Mouse (Mus musculus) G1E (cell line): Measurements from ENCODE around the gene Mbtd1. TPM values are rescaled to one million over a fixed set of nuclear protein-coding genes. Genes with fewer than 3 reads are reported as not detected.
A peak's percentile ranks its signal among the peaks of the same experiment; 100 is the strongest.

Experiments
- ATAC-seq: 2 replicates; pipeline ENCODE4 v1.8.0; 2016; ENCODE audit warnings: mild to moderate bottlenecking; ENCODE audit not compliant: insufficient number of reproducible peaks, poor library complexity, low FRiP score, severe bottlenecking; ENCODE audit errors: extremely low read depth
- DNase-seq: peaks from one replicate; pipeline ENCODE4 v3.0.0; 2012; ENCODE audit warnings: low spot score
- H3K27me3 ChIP-seq: 2 replicates; pipeline ENCODE4 v1.6.1; 2012; ENCODE audit warnings: mild to moderate bottlenecking, low read length, inconsistent platforms; ENCODE audit not compliant: insufficient read depth
- H3K36me3 ChIP-seq: replicated peaks from 2 replicates; pipeline ENCODE3; 2012; ENCODE audit warnings: mild to moderate bottlenecking, inconsistent platforms
- H3K4me1 ChIP-seq: 2 replicates; pipeline ENCODE4 v1.6.1; 2012; ENCODE audit warnings: low read depth, low read length, inconsistent platforms, mixed read lengths; ENCODE audit not compliant: insufficient read depth
- H3K4me3 ChIP-seq: 2 replicates; pipeline ENCODE4 v1.5.1; 2012; ENCODE audit warnings: low read depth, mild to moderate bottlenecking, inconsistent platforms, low read length, moderate library complexity, mixed read lengths
- H3K9me3 ChIP-seq: replicated peaks from 2 replicates; pipeline ENCODE4 v1.6.1; 2012; ENCODE audit warnings: inconsistent platforms
- CTCF ChIP-seq: IDR thresholded peaks from 2 replicates; pipeline ENCODE4 v1.5.1; 2012; ENCODE audit warnings: low read depth, low read length, inconsistent platforms, mixed read lengths
- GATA1 ChIP-seq: IDR thresholded peaks from 2 replicates; pipeline ENCODE4 v1.6.1; 2012; ENCODE audit warnings: borderline replicate concordance, low read length, inconsistent platforms, mixed read lengths
- GATA2 ChIP-seq: IDR thresholded peaks from 2 replicates; pipeline ENCODE4 v1.6.1; 2012; ENCODE audit warnings: low read depth, low read length, inconsistent platforms, borderline replicate concordance
- POLR2AphosphoS5 ChIP-seq: IDR thresholded peaks from 2 replicates; pipeline ENCODE4 v1.6.1; 2012; ENCODE audit warnings: low read depth, low read length, inconsistent platforms; ENCODE audit not compliant: insufficient replicate concordance
- TAL1 ChIP-seq: conservative IDR thresholded peaks from 2 replicates; pipeline ENCODE4 v1.6.1; 2012; ENCODE audit warnings: low read depth, low read length, inconsistent platforms, mixed read lengths
- polyA plus RNA-seq: library from polyadenylated mRNA; stranded (reverse); fragments of >175 nt; gene quantifications from 2 replicates; pipeline ENCODE4 v1.2.3, GENCODE M21; 2012
- total RNA-seq, 2 experiments: library from RNA; stranded (forward) in 1 of 2; stranded (reverse) in 1 of 2; fragments of 200-1000 nt in 1 of 2; fragments of >200 nt in 1 of 2; fragmentation: Nextera tagmentation in 1 of 2; gene quantifications; 2 replicates each; pipeline ENCODE4 v1.2.3; 2014 to 2017

The Mbtd1 gene
- total and polyA plus RNA-seq, 3 experiments, result 29.3 to 105 (median 39.4) TPM

DNA sequence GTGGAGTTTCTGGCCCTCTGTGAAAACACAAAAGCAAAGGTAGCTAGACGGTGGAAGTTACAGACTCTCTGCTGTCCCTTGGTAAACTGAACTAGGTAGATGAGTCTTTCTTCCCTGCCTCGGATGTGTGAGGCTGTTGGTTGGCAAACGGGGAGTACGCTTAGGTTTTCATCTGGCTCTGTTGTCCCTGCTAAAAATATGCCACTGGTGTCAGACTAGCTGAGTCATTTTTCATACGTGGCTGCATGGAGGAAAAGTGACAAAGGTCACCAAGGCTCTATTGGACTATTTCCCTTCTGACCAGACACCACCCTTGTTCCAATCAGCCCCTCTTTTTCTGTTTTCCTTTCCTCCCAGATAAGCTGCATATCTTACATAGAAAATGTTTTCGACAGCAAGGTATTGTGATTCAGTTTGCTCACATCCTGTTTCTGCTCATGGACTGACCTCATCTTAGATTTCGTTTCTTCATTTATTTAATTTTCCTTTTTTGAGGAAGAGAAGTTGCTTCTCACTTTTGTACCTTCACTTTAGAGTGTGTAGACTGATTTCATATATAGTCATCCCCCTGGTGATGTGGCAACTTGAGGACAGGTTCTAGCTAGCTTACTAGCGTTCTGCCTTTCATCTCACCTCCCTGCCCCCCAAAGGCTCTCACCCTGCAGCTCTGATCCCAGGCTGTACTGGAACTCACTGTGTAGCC, 102.1 kb downstream of the Mbtd1 start:
- ATAC-seq (no peak), DNase-seq (no peak)
- H3K4me1 ChIP-seq, result peaks cover 18% of the 10 kb centered on the region
- H3K36me3 ChIP-seq, result no peaks in the 10 kb centered on the region
- H3K9me3 ChIP-seq, result no peaks in the 10 kb centered on the region
- peaks cover 14% of the 10 kb centered on the region for H3K27me3 ChIP-seq
- no peak overlapping the region for H3K4me3 ChIP-seq
- TF ChIP-seq TAL1 (no peak), GATA2 (no peak), GATA1 (no peak), CTCF (no peak), POLR2AphosphoS5 (no peak)

- ATAC-seq, result no peak
- H3K4me1 ChIP-seq, result peaks cover 19% of the 10 kb centered on the region
Measured at GRCm38 (mm10) chr11:93988328-93989062, 102.8 kb downstream of the Mbtd1 start.

DNA sequence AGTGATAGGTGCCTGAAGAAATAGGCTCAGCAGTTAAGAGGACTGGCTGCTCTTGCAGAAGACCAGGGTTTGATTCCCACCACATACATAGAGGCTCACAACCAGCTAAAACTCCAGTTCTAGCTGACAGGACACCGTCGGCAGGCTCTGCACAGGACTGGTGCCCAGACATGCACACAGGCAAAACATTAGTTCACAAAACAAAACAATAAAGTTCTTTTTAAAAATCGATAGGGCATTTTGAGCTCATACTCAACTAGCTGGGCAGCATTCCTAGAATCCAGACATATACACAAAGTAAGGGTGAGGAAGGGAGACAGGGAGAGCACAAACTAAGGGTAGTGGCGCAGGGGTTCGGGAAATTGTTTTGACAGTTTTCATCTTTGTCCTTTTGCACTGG, 108.9 kb downstream of the Mbtd1 start:
- H3K4me3 ChIP-seq, result peak overlapping the region; percentile 99
- DNase-seq (no peak), ATAC-seq (no peak)
- 0 out of 2 replicates have a peak, but pooled peaks cover 6% of the 10 kb centered on the region for H3K27me3 ChIP-seq
- peaks cover 47% of the 10 kb centered on the region for H3K4me1 ChIP-seq
- no peak for TF ChIP-seq GATA1
- TF ChIP-seq CTCF, result no peak
- TF ChIP-seq POLR2AphosphoS5, result no peak
- TF ChIP-seq TAL1, result no peak
- no peak for TF ChIP-seq GATA2
- no peaks in the 10 kb centered on the region for H3K9me3 ChIP-seq
- H3K36me3 ChIP-seq, result peaks cover 14% of the 10 kb centered on the region

More at GRCm38 (mm10) chr11:93988328-93989062, 102.8 kb downstream of the Mbtd1 start:
- Histone ChIP-seq H3K27me3 (peaks cover 6% of the 10 kb centered on the region), H3K36me3 (no peaks in the 10 kb centered on the region), H3K9me3 (no peaks in the 10 kb centered on the region), H3K4me3 (no peak overlapping the region)
- DNase-seq, result no peak
- TF ChIP-seq TAL1, result no peak
- TF ChIP-seq CTCF, result no peak
- no peak for TF ChIP-seq GATA2
- no peak for TF ChIP-seq POLR2AphosphoS5
- no peak for TF ChIP-seq GATA1

GRCm38 (mm10) chr11:93995111-93995719, 109.6 kb downstream of the Mbtd1 start:
- DNase-seq (peak; percentile 83), ATAC-seq (peak; percentile 89)
- H3K4me3 ChIP-seq, result peak overlapping the region; percentile 99
- H3K9me3 ChIP-seq, result no peaks in the 10 kb centered on the region
- H3K36me3 ChIP-seq, result peaks cover 17% of the 10 kb centered on the region
- no peak for TF ChIP-seq TAL1
- no peak for TF ChIP-seq CTCF
- H3K27me3 ChIP-seq, result 0 out of 2 replicates have a peak, but pooled peaks cover under 1% of the 10 kb centered on the region
- H3K4me1 ChIP-seq, result peaks cover 48% of the 10 kb centered on the region

DNA sequence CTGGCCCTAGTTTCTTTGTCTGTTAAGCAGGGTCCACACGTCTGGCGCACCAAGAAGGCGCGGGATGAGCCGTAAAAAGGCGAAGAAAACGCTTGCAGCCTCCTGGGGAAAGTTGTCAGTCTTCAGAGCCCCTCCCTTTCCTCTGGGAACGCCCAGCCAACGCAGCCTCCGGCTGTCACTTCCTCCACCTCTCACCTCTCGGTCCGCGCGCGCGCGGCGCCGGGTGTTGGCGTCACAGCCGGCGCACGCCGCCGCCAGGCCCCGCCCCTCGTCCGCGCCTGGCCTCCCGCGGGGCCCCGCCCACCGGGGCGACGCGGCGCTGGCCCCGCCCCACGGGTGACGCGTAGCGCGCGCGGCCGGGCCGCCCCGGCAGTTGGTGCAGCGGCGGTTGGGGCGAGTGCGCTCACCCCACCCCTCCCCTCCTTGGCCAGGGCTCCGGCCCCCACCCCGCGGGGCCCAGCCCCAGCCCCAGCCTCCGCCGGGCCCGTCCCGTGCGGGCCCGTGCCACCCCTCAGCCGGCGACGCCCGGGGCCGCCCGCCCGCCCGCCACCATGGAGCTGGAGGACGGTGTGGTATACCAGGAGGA, 110.2 kb downstream of the Mbtd1 start, which contains the start of gene Spag9:
TSS of gene Spag9 (plus strand) at position 372 of the 586 bp plus-strand sequence.
- H3K36me3 ChIP-seq, result peaks cover 19% of the 10 kb centered on the region
- H3K27me3 ChIP-seq, result no peaks in the 10 kb centered on the region
- H3K4me1 ChIP-seq, result peaks cover 48% of the 10 kb centered on the region
- no peaks in the 10 kb centered on the region for H3K9me3 ChIP-seq
- TF ChIP-seq GATA2 (no peak), POLR2AphosphoS5 (no peak), GATA1 (no peak), CTCF (no peak), TAL1 (no peak)
- ATAC-seq (peak; percentile 74), DNase-seq (peak; percentile 89)
- peak within 1 kb of the TSS; percentile 99 for H3K4me3 ChIP-seq

Other genes starting within 250 kb of the Mbtd1 start
- gene Utp18, start 86 bp upstream of the Mbtd1 start, total RNA-seq (2014; fragmentation: Nextera tagmentation), result 21.9 and 24.9 TPM in 2 replicates
- 50.9 TPM in 2 replicates for gene Utp18, start 86 bp upstream of the Mbtd1 start, total RNA-seq (2017)
- gene Utp18, start 86 bp upstream of the Mbtd1 start, polyA plus RNA-seq, result 22.3 and 26.4 TPM in 2 replicates
- gene Nme2, start 70.4 kb downstream of the Mbtd1 start, total RNA-seq (2014; fragmentation: Nextera tagmentation), result 23.6 and 29.3 TPM in 2 replicates
- 144 and 162 TPM in 2 replicates for gene Nme2, start 70.4 kb downstream of the Mbtd1 start, total RNA-seq (2017)
- gene Nme2, start 70.4 kb downstream of the Mbtd1 start, polyA plus RNA-seq, result 131 and 161 TPM in 2 replicates
- 34.7 and 48.9 TPM in 2 replicates for gene Gm20390, start 82.4 kb downstream of the Mbtd1 start, total RNA-seq (2014; fragmentation: Nextera tagmentation)
- gene Gm20390, start 82.4 kb downstream of the Mbtd1 start, total RNA-seq (2017), result not detected in 2 replicates
- gene Gm20390, start 82.4 kb downstream of the Mbtd1 start, polyA plus RNA-seq, result 246 and 259 TPM in 2 replicates
- gene Nme1, start 82.7 kb downstream of the Mbtd1 start, total RNA-seq (2014; fragmentation: Nextera tagmentation), result 30.4 and 59.1 TPM in 2 replicates
- 142 and 179 TPM in 2 replicates for gene Nme1, start 82.7 kb downstream of the Mbtd1 start, total RNA-seq (2017)
- gene Nme1, start 82.7 kb downstream of the Mbtd1 start, polyA plus RNA-seq, result 6.5 and 7.7 TPM in 2 replicates
- gene Spag9, start 110.2 kb downstream of the Mbtd1 start, total RNA-seq (2014; fragmentation: Nextera tagmentation), result 60.0 and 65.0 TPM in 2 replicates
- 43.8 and 53.3 TPM in 2 replicates for gene Spag9, start 110.2 kb downstream of the Mbtd1 start, total RNA-seq (2017)
- gene Spag9, start 110.2 kb downstream of the Mbtd1 start, polyA plus RNA-seq, result 10.5 and 15.3 TPM in 2 replicates